Comparison of ENCODE assay signal across 15 mouse cellular contexts in genomic region chr9:72779733-72780132, GRCm38 (mm10). TPM values are rescaled to one million over a fixed set of nuclear protein-coding genes. Genes with fewer than 3 reads are reported as not detected.
A peak's percentile ranks its signal among the peaks of the same experiment; 100 is the strongest.
DNase-seq lines count a peak whose midpoint lies in the region; ATAC-seq and TF ChIP-seq lines count a peak whose summit lies in the region.
"Had no signal": no experiment of that assay in that cellular context is flagged by ENCODE, and none has a peak within 500 bp of the region (broad histone marks: within the 10 kb centered on the region; RNA-seq: fewer than 3 reads in every experiment).

No protein-coding gene starts in this region.

- no peaks in the 10 kb centered on the region for H3K9me3 ChIP-seq in heart, embryonic 12.5 days (replicated peaks)
- no peaks in the 10 kb centered on the region for H3K9me3 ChIP-seq in kidney, postnatal 0 days (replicated peaks; ENCODE audit: low read length)
- H3K9me3 ChIP-seq in ES-E14 (ENCODE audit: control insufficient read depth, insufficient read depth, low read depth, low read length): no peaks in the 10 kb centered on the region
- no peaks in the 10 kb centered on the region for H3K9me3 ChIP-seq in intestine, embryonic 15.5 days
- H3K9me3 ChIP-seq: limb, embryonic 15.5 days had no signal

- under 1% methylated on average over 4 of the region's 4 CpGs for WGBS in heart, embryonic 12.5 days
- 15% methylated on average over 4 of the region's 4 CpGs for WGBS in kidney, postnatal 0 days
- 10% methylated on average over 4 of the region's 4 CpGs for WGBS in intestine, embryonic 15.5 days

- intact Hi-C loops in heart, postnatal 25 days (cut with DNase I): no loop called here

- no peaks in the 10 kb centered on the region for H3K36me3 ChIP-seq in heart, embryonic 12.5 days
- no peaks in the 10 kb centered on the region for H3K36me3 ChIP-seq in kidney, postnatal 0 days (ENCODE audit: insufficient read depth, low read length)
- no peaks in the 10 kb centered on the region for H3K36me3 ChIP-seq in ES-E14 (ENCODE audit: control insufficient read depth, insufficient read depth, low read length, poor library complexity, severe bottlenecking)
- H3K36me3 ChIP-seq in intestine, embryonic 15.5 days: no peaks in the 10 kb centered on the region
- H3K36me3 ChIP-seq: limb, embryonic 15.5 days had no signal

- no peak for TF ChIP-seq CTCF in kidney, postnatal 0 days (IDR thresholded peaks at IDR 0.05; ENCODE audit: low read depth)

- peak overlapping the region; percentile 91 for H3K27ac ChIP-seq in heart, embryonic 12.5 days (ENCODE audit: poor library complexity, severe bottlenecking)
- H3K27ac ChIP-seq in kidney, postnatal 0 days: no peak overlapping the region
- peak overlapping the region; percentile 88 for H3K27ac ChIP-seq in ES-E14 (ENCODE audit: insufficient read depth, low read depth, low read length, poor library complexity, severe bottlenecking)
- peak overlapping the region; percentile 73 for H3K27ac ChIP-seq in intestine, embryonic 15.5 days
- H3K27ac ChIP-seq: limb, embryonic 15.5 days had no signal

- H3K9ac ChIP-seq in heart, embryonic 12.5 days: no peak overlapping the region; the same call in 1 of the 2 replicates
- no peak overlapping the region for H3K9ac ChIP-seq in kidney, postnatal 0 days (ENCODE audit: low read depth, low read length)
- no peak overlapping the region; the same call in 1 of the 2 replicates for H3K9ac ChIP-seq in ES-E14 (ENCODE audit: insufficient read depth, low read depth, low read length, poor library complexity, severe bottlenecking)
- no peak overlapping the region for H3K9ac ChIP-seq in intestine, embryonic 15.5 days
- H3K9ac ChIP-seq: limb, embryonic 15.5 days had no signal

- H3K4me1 ChIP-seq in heart, embryonic 12.5 days (replicated peaks): peaks cover 40% of the 10 kb centered on the region
- peaks cover 4% of the 10 kb centered on the region; the same call in 1 of the 2 replicates for H3K4me1 ChIP-seq in kidney, postnatal 0 days (replicated peaks; ENCODE audit: insufficient read depth, low read length)
- H3K4me1 ChIP-seq in ES-E14 (ENCODE audit: control insufficient read depth in 2 of 2, insufficient read depth in 2 of 2, low read length in 2 of 2, poor library complexity in 1 of 2): peaks cover 10 to 17% of the 10 kb centered on the region in 2 experiments
- peaks cover 25% of the 10 kb centered on the region for H3K4me1 ChIP-seq in intestine, embryonic 15.5 days (replicated peaks)

- H3K4me2 ChIP-seq in heart, embryonic 12.5 days: peak overlapping the region; percentile 56
- 0 out of 2 replicates have a peak overlapping the region, but pooled peaks have one; percentile 8 for H3K4me2 ChIP-seq in kidney, postnatal 0 days (ENCODE audit: low read length)
- peak overlapping the region; percentile 28; the same call in 1 of the 2 replicates for H3K4me2 ChIP-seq in intestine, embryonic 15.5 days (replicated peaks)
- H3K4me2 ChIP-seq: limb, embryonic 15.5 days had no signal

- peak overlapping the region; percentile 10 for H3K4me3 ChIP-seq in heart, embryonic 12.5 days
- H3K4me3 ChIP-seq in kidney, postnatal 0 days (replicated peaks; ENCODE audit: low read depth, low read length): no peak overlapping the region
- peak overlapping the region; percentile 21 to 26 for H3K4me3 ChIP-seq in ES-E14 (ENCODE audit: insufficient read depth in 1 of 2, low read depth in 1 of 2, low read length in 2 of 2, poor library complexity in 1 of 2, severe bottlenecking in 1 of 2)
- no peak overlapping the region for H3K4me3 ChIP-seq in intestine, embryonic 15.5 days (replicated peaks)
- H3K4me3 ChIP-seq: limb, embryonic 15.5 days had no signal

- DNase-seq in heart, postnatal 25 days (ENCODE audit: low spot score): no peak
- no peak for DNase-seq in kidney, postnatal 0 days (ENCODE audit: low spot score)
- DNase-seq in kidney, postnatal 4 days: no peak
- DNase-seq in ES-E14 (ENCODE audit: low read depth, low spot score): peak; percentile 82
- DNase-seq in urinary bladder, postnatal 4 days (ENCODE audit: low spot score in 2 of 2): no peak
- DNase-seq in B cell, adult 2 months: no peak
- DNase-seq: adrenal gland, adult 8-10 months; cerebellum, postnatal 25 days; kidney, postnatal 25 days; lung, postnatal 14 days had no signal

- peak; percentile 52 for ATAC-seq in heart, embryonic 12.5 days (ENCODE audit: insufficient number of reproducible peaks, low FRiP score)
- no peak for ATAC-seq in kidney, postnatal 0 days (replicated peaks; ENCODE audit: low FRiP score, low read depth)
- peak; percentile 26; the same call in 1 of the 2 replicates for ATAC-seq in intestine, embryonic 15.5 days

- in situ Hi-C loops in ES-E14 (cut with MboI; ENCODE audit: low sequenced_read_pairs in 2 of 2, unreplicated experiment in 2 of 2): no loop called here

- H3K27me3 ChIP-seq in heart, embryonic 12.5 days (replicated peaks): no peaks in the 10 kb centered on the region
- no peaks in the 10 kb centered on the region for H3K27me3 ChIP-seq in kidney, postnatal 0 days (ENCODE audit: insufficient read depth, low read length)
- no peaks in the 10 kb centered on the region for H3K27me3 ChIP-seq in intestine, embryonic 15.5 days (replicated peaks)

TF ChIP-seq in ES-E14, 5 proteins besides CTCF, POLR2A, EP300 and RAD21:
- TF ChIP-seq CHD2 (IDR thresholded peaks at IDR 0.05; ENCODE audit: low read depth, low read length) (no peak), HCFC1 (IDR thresholded peaks at IDR 0.05; ENCODE audit: borderline replicate concordance, insufficient read depth, low read length) (no peak), ZNF384 (IDR thresholded peaks at IDR 0.05; ENCODE audit: low read depth, low read length) (no peak), ZC3H11A (IDR thresholded peaks at IDR 0.05; ENCODE audit: borderline replicate concordance, low read depth, low read length) (no peak), MAFK (IDR thresholded peaks at IDR 0.05; ENCODE audit: insufficient read depth, low read depth, low read length) (no peak)

RNA-seq across cellular contexts. Expression of gene Prtg, which starts 26.9 kb away (rescaled TPM):
- 2.2 and 2.7 TPM in 2 replicates for polyA plus RNA-seq in heart, embryonic 12.5 days (2016; fragmentation: Nextera tagmentation; extraction: Ambion mirVana)
- under 1 TPM; 0.08 to 0.45 TPM for total RNA-seq in heart, postnatal 25 days (2021)
- polyA plus RNA-seq in kidney, postnatal 0 days (2015; fragmentation: Nextera tagmentation; extraction: Ambion mirVana): 1.2 TPM in 2 replicates
- 28.8 and 31.1 TPM in 2 replicates for total RNA-seq in ES-E14 (2012; rRNA removed)
- 0.40 and 0.52 TPM in 2 replicates for polyA plus RNA-seq in intestine, embryonic 15.5 days (2015; fragmentation: Nextera tagmentation; extraction: Ambion mirVana)
- total RNA-seq: hematopoietic stem cell, adult 5-6 weeks; monocyte, adult 5-6 weeks had no signal

Comparison
In these comparisons a context has a peak if more than half of its experiments do, and no peak if none do; other contexts are left out.
1. H3K4me3 ChIP-seq: peak in heart, embryonic 12.5 days (single experiment) and ES-E14 (2 of 2); none in kidney, postnatal 0 days (single experiment) and intestine, embryonic 15.5 days (single experiment).
2. Peak in every context shown above with its lines, with median percentiles within 50 percentile points of each other: H3K4me2 ChIP-seq.